Mouse (Mus musculus) ES-Bruce4 (cell line): ENCODE results near the gene Ankrd16. TPM values are rescaled to one million over a fixed set of nuclear protein-coding genes. Genes with fewer than 3 reads are reported as not detected.

ENCODE experiments used
- H3K27ac ChIP-seq: 2 replicates; pipeline ENCODE4 v1.5.1; 2012; ENCODE audit warnings: low read length, inconsistent platforms; ENCODE audit not compliant: insufficient read depth
- H3K27me3 ChIP-seq: 2 replicates; pipeline ENCODE4 v1.6.1; 2012; ENCODE audit warnings: mild to moderate bottlenecking, low read length, inconsistent platforms; ENCODE audit not compliant: control insufficient read depth, poor library complexity, insufficient read depth, severe bottlenecking
- H3K36me3 ChIP-seq: 2 replicates; pipeline ENCODE4 v1.6.1; 2012; ENCODE audit warnings: inconsistent platforms, mild to moderate bottlenecking, low read length, moderate library complexity; ENCODE audit not compliant: control insufficient read depth, poor library complexity, insufficient read depth, severe bottlenecking
- H3K4me1 ChIP-seq: one replicate; pipeline ENCODE4 v1.8.1; 2011; ENCODE audit warnings: low read length; ENCODE audit not compliant: control insufficient read depth, insufficient read depth
- H3K4me3 ChIP-seq: 2 replicates; pipeline ENCODE4 v1.5.1; 2011; ENCODE audit warnings: low read depth, mild to moderate bottlenecking, low read length
- H3K9ac ChIP-seq: 2 replicates; pipeline ENCODE4 v1.6.1; 2012; ENCODE audit warnings: low read depth, mild to moderate bottlenecking, inconsistent platforms; ENCODE audit not compliant: poor library complexity, severe bottlenecking
- H3K9me3 ChIP-seq: replicated peaks from 2 replicates; pipeline ENCODE4 v1.6.1; 2012; ENCODE audit warnings: mild to moderate bottlenecking, low read length, inconsistent platforms; ENCODE audit not compliant: control insufficient read depth, poor library complexity, insufficient read depth, severe bottlenecking
- CTCF ChIP-seq: IDR thresholded peaks from one replicate; pipeline ENCODE4 v1.8.1; 2011; ENCODE audit warnings: low read depth, low read length
- EP300 ChIP-seq: IDR thresholded peaks from 2 replicates; pipeline ENCODE4 v1.6.1; 2011; ENCODE audit warnings: low read depth, low read length; ENCODE audit not compliant: insufficient read depth
- POLR2A ChIP-seq: IDR thresholded peaks from one replicate; pipeline ENCODE4 v1.8.1; 2011; ENCODE audit warnings: low read length; ENCODE audit not compliant: insufficient read depth
- polyA plus RNA-seq: library from polyadenylated mRNA; stranded (reverse); fragments of >200 nt; gene quantifications from 2 replicates; pipeline ENCODE4 v1.2.4, GENCODE M21; 2011; ENCODE audit warnings: low read depth; ENCODE audit not compliant: missing spikeins, insufficient read depth, insufficient read length

The Ankrd16 gene
- polyA plus RNA-seq, 1 experiment = 24.6 TPM

DNA sequence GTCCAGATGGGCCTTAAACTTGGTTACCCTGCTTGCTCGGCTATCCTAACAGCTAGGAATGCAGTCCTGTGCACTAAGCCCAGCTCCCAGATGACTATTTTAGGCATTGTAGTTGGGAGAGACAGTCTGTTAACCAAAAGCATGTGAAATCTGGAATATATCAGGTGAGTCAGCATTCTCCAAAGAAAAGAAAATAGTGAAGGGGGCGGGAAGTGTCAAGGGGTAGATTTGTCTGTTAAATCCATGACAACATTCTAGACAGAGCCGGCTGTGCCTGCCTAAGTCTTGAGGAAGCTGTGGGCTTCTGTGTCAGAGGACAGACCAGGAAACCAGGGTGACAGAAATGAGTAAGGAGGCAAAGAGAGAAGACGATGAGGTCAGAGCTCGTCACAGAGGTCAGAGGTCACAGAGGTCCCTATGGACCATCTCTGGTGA, 20.3 kb downstream of the Ankrd16 start:
- no peak overlapping the region for H3K27ac ChIP-seq
- H3K4me1 ChIP-seq = no peaks in the 10 kb centered on the region
- H3K9ac ChIP-seq = no peak overlapping the region
- no peaks in the 10 kb centered on the region for H3K27me3 ChIP-seq
- H3K36me3 ChIP-seq = no peaks in the 10 kb centered on the region
- H3K9me3 ChIP-seq = no peaks in the 10 kb centered on the region
- H3K4me3 ChIP-seq = no peak overlapping the region
- no peak for TF ChIP-seq EP300
- TF ChIP-seq POLR2A = no peak
- TF ChIP-seq CTCF = no peak

DNA sequence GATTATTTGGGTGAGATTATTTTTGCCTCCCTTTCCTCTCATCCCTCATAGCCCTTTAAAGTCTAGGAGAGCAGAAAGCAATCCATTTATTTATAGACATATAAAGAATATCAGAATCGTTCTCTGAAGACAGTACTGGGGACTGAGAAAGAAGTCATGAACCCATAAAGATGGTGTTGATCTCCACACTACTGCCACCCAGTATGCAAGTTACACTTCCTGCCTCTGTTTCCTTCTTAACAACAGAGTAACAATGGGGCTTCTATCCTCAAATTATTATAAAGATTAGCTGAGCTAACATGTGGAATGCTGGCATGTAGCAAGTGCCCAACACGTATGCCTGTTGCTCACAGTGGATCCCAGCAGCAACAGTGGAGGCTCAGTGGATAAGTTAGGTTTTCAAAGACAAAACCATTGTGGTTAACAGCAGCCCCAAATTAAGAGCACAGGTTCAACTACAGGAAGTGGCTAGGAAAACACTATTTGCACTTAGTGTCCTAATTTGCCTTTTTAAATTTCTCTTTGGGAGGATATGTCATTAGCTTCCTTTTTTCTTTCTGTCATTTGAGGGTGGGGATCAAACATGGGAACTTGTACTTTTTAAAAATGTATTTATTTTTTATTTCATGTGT, 23.7 kb downstream of the Ankrd16 start:
- Histone ChIP-seq H3K27ac (no peak overlapping the region), H3K9ac (no peak overlapping the region), H3K9me3 (no peaks in the 10 kb centered on the region), H3K4me1 (no peaks in the 10 kb centered on the region), H3K27me3 (no peaks in the 10 kb centered on the region), H3K36me3 (no peaks in the 10 kb centered on the region), H3K4me3 (no peak overlapping the region)
- TF ChIP-seq POLR2A = no peak
- no peak for TF ChIP-seq EP300
- TF ChIP-seq CTCF = no peak

Other genes starting within 250 kb of the Ankrd16 start
- 73.8 and 74.9 TPM in 2 replicates for gene Pfkfb3, start 223.8 kb upstream of the Ankrd16 start, polyA plus RNA-seq
- 244 and 258 TPM in 2 replicates for gene Rbm17, start 173.7 kb upstream of the Ankrd16 start, polyA plus RNA-seq
- gene Gm17490, start 151.6 kb upstream of the Ankrd16 start, polyA plus RNA-seq = not detected in 2 replicates
- gene Il2ra, start 135.1 kb upstream of the Ankrd16 start, polyA plus RNA-seq = not detected in 2 replicates
- 4.9 and 5.1 TPM in 2 replicates for gene Il15ra, start 72.6 kb upstream of the Ankrd16 start, polyA plus RNA-seq
- 73.7 and 87.9 TPM in 2 replicates for gene Fbh1, start 294 bp upstream of the Ankrd16 start, polyA plus RNA-seq